Mouse (Mus musculus) urinary bladder, postnatal 14 days (tissue): Measurements from ENCODE around the gene Prkag2.

ENCODE experiments used
- DNase-seq: peaks from one replicate; pipeline ENCODE4 v3.0.0; 2021; ENCODE audit warnings: low spot score

Gene Prkag2

GRCm38 (mm10) chr5:25100516-25101125 is at the start of gene Prkag2:
Prkag2 (minus strand) TSS chr5:25100642.
- peak; percentile 74 for DNase-seq

GRCm38 (mm10) chr5:25149331-25149965 is 49.0 kb upstream of the Prkag2 start:
- DNase-seq = no peak

DNA sequence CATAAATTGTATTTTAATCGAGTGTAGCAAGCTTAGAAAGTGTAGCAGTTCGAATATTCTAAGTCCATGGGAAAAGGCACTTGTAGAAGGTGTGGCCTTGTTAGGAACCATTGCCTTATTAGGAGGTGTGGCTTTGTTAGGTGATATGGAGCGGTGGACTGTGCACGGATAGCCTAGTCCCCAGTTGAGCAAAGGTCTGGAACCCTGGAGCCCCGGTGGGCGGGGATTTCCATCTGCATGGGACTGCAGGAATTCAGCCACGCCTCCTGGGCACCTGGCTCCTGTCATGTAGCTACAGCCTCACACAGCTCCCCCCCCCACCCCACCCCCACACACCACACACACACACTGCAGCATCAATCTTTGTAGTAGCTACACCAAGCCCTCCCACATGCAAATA is 46.3 kb upstream of the Prkag2 start:
- no peak for DNase-seq

DNA sequence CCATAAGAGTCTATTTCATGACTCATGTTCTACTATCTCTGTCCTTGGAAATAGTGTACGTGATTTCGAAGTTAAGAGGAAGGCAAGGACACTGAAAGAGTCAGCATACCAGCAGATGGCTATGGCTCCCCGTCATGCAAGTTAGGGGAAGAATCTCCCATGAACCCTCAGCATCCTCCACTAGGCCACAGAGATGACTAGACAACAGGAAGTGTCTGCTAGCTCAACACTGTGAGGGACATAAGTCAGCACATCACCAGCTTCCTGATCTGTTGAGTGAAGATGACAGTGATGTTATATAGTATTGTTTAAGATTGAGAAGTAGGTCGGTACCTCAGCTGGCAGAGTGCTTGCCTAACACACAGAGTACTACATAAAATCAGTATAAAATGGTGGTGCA is 27.4 kb upstream of the Prkag2 start:
- no peak for DNase-seq

GRCm38 (mm10) chr5:25125884-25126560 is 25.6 kb upstream of the Prkag2 start:
- DNase-seq = no peak

- no peak for DNase-seq
Observed at GRCm38 (mm10) chr5:25122534-25122933, 22.1 kb upstream of the Prkag2 start.

DNA sequence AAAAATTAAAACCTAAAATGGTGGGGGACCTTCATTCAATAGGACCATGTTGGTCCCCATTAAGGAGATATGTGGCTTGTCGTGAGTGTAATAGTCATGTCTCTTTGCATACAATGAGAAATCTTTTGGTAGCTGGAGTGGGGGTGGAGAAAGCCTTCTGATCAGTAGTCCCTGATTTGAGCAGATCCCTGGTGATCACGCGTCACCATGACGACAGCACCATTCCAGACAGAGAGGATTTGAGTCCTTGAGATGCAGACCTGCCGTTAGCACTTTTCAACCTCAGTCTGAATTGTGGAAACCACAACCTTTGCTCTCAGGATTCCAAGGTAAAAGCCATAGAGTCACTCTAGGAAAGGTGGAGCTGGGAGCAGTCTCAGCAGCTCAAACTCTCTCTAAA is 18.7 kb upstream of the Prkag2 start:
- no peak for DNase-seq

GRCm38 (mm10) chr5:25115997-25116396 is 15.6 kb upstream of the Prkag2 start:
- DNase-seq = no peak

GRCm38 (mm10) chr5:25115216-25115615 is 14.8 kb upstream of the Prkag2 start:
- DNase-seq = no peak

GRCm38 (mm10) chr5:25114110-25114509 is 13.7 kb upstream of the Prkag2 start:
- DNase-seq = no peak

DNA sequence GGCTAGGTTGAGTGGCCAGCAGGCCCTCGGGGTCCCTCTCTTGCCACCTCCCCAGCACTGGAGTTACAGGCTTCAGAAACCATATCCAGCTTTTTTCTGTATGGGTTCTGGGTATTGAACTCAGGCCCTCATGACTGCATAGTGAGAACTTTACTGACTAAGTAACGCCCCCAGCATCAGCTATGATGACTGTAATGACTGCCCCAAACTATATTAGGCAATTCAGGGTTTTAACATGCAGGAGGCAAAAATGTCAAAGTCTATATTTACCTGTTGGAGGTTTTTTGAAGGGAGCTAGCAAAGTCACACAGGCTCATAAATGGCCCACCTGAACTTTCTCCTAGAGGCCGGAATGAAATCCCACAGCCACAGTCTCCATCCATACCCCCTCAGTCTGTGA is 9.9 kb upstream of the Prkag2 start:
- DNase-seq = no peak

DNA sequence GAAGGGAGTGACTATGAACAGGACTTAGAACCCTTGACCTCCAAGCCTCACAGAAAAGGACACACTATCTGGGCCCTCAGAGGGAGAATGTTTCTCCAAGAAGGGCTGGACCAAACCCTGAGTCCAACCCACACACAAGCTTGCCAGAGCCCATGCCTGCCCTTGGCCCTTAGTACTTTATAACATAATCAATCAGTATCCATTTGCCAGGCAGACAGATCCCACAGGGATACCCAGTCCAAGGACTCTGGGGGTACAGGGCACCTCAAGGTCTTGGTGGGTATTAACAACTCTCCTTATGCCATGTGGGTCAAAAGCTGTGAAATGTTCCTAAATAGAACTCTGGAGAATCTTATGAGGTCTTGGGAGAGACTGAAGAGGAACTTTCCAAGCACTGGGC is 5.3 kb upstream of the Prkag2 start:
- DNase-seq = no peak

DNA sequence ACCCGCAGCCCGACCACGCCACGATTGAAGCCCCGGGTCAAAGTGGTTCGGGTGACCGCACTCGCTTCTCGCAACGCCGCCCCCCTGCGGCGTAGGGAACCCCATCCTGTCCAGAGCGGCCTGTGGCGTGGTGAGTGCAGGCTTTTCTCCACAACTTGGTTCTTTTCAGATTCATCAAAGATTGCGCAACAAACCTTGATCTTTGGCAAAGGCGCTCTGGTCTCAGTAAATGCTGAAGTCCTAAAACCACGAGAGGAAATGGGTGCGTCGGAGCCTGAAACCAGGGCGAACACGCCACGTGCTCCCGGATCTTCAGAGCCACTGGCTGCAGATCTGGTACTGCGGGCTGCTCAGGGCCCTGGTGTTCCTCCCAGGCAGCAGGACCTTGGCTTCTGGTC is 683 bp upstream of the Prkag2 start:
- peak; percentile 71 for DNase-seq

DNA sequence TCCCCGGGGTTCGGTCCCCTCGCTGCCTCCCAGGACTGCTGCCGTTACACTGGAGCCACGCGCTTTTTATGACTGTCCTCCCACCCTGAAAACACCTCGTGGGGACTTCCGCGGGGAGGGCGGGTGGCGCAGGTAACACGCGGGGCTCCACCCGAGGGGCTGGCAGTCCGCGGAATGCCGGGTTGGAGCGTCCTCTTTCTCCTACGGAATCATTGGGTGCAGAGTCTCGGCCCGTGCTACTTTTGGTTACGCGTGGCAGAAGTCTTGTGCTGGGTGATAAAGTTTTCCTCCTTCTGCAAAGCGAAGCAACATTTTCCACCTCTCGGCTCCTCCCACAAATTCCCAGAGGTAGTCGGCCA is 306 bp downstream of the Prkag2 start:
- DNase-seq = no peak

DNA sequence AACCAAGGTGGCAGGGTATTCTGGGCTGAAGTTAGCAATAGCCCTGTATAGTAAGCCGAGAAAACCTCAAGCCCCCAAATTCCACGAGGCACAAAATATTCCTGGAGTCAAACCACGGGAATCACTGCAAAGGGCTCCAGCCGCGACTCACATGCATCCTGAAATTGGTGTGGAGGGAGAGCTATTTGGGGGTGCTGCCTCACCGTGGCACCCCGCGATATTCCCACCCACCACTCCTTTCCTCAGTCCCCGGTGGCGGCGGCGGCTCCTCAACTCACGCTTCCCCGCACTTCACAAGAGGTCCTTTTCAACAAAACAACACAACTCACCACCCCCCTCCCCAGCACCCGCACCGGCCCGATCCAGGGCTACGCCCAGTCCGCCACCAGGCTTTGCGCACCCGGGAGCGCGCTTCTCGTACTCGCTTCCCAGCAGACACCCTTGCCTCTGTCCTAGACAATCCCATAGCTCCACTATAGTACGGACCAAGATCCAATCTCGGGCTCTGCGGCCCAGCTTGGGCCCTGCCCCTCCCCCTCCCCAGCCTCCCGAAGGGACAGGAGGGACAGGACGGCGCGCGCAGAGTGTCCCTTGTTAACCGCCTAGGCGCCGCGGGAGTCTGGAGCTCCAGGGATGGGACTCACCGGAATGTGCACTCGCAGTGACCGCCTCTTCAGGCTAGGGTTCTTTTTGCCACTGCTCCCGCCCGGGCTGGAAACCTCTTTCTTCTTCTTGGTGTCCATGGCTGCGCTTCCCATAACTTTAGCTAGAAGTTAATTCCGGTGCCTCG is 880 bp downstream of the Prkag2 start:
- peak; percentile 62 for DNase-seq

DNA sequence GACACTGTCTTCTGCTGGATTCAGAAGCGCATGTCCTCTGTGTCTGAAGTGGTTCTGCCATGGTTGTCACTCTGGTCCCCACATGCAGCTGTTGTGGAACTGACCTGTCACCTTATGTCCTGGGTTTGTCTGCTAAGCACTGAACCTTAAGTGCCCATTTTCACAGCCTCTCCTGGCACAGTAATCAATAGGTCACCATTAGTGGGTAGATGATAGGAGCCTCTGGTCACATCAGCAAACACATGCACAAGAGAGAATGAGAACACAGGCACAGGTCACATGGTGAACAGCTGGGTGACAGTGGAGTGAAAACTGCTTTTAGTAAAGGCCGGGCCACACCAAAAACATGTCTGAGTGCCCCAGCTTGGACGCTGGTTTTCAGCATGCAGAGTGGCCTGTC is 2.6 kb downstream of the Prkag2 start:
- DNase-seq = no peak

- DNase-seq = no peak
Observed at GRCm38 (mm10) chr5:25096431-25096830, 4.0 kb downstream of the Prkag2 start.

- no peak for DNase-seq
Observed at GRCm38 (mm10) chr5:25092630-25093245, 7.7 kb downstream of the Prkag2 start.

- no peak for DNase-seq
Observed at GRCm38 (mm10) chr5:25089258-25089972, 11.0 kb downstream of the Prkag2 start.

- no peak for DNase-seq
Observed at GRCm38 (mm10) chr5:25088633-25089032, 11.8 kb downstream of the Prkag2 start.

DNA sequence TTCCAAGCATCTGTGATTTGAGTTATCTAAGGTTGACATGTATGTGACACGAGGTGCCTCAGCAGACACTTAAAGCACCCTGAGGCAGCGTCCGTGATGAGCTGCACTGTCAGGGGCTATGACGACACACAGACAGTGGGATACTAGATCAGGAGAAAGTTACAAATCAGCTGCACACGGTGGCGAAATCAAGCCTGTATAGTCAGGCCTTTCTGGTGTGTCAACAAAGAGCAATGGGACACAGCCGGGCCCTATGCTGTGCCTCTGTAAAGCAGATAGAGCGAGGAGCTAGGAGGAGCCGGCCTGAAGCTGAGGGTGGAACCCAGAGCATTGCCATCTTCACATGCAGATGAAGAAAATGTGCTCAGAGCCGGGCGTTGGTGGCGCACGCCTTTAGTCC is 12.3 kb downstream of the Prkag2 start:
- DNase-seq = no peak

GRCm38 (mm10) chr5:25087064-25087463 is 13.4 kb downstream of the Prkag2 start:
- no peak for DNase-seq
